Mouse (Mus musculus) monocyte, adult 5-6 weeks (primary cell): Measurements from ENCODE around the gene Nf1. TPM values are rescaled to one million over a fixed set of nuclear protein-coding genes. Genes with fewer than 3 reads are reported as not detected.
A peak's percentile ranks its signal among the peaks of the same experiment; 100 is the strongest.

Experiments used
- ATAC-seq: fragments of 153-309, 156-312 bp; replicated peaks from 2 replicates; pipeline ENCODE4 v1.8.0; 2017; ENCODE audit warnings: mild to moderate bottlenecking; ENCODE audit not compliant: low TSS enrichment, insufficient number of reproducible peaks, severe bottlenecking, poor library complexity, low FRiP score
- total RNA-seq: library from RNA; stranded (forward); fragments of 200-1000, 200-491, 200-594 nt; gene quantifications from 3 replicates; pipeline ENCODE4 v1.2.3, GENCODE M21; 2017

Gene Nf1
- total RNA-seq, 1 experiment from 2014 or later = 16.1 TPM

- ATAC-seq = no peak
Observed at GRCm38 (mm10) chr11:79552622-79553021, 213.1 kb downstream of the Nf1 start.

GRCm38 (mm10) chr11:79560536-79560935 lies 221.0 kb downstream of the Nf1 start:
- ATAC-seq = no peak

GRCm38 (mm10) chr11:79563493-79563892 lies 224.0 kb downstream of the Nf1 start:
- no peak for ATAC-seq

- no peak for ATAC-seq
Observed at GRCm38 (mm10) chr11:79566947-79567346, 227.5 kb downstream of the Nf1 start.

- ATAC-seq = no peak
Observed at GRCm38 (mm10) chr11:79568197-79568911, 228.9 kb downstream of the Nf1 start.

GRCm38 (mm10) chr11:79570319-79570718 lies 230.8 kb downstream of the Nf1 start:
- ATAC-seq = no peak

- ATAC-seq = peak; percentile 68; the same call in 1 of the 2 replicates
Observed at GRCm38 (mm10) chr11:79573836-79574235, 234.3 kb downstream of the Nf1 start.

- no peak for ATAC-seq
Observed at GRCm38 (mm10) chr11:79575383-79576073, 236.0 kb downstream of the Nf1 start.

- peak; percentile 88 for ATAC-seq
Observed at GRCm38 (mm10) chr11:79577741-79578140, 238.2 kb downstream of the Nf1 start.

GRCm38 (mm10) chr11:79580660-79581059 lies 241.2 kb downstream of the Nf1 start:
- no peak for ATAC-seq

GRCm38 (mm10) chr11:79581257-79581656 lies 241.8 kb downstream of the Nf1 start:
- no peak for ATAC-seq

- peak; percentile 81 for ATAC-seq
Observed at GRCm38 (mm10) chr11:79584191-79584590, 244.7 kb downstream of the Nf1 start.

GRCm38 (mm10) chr11:79589317-79590075 lies 250.0 kb downstream of the Nf1 start:
- ATAC-seq = no peak

GRCm38 (mm10) chr11:79590664-79591590 lies 251.4 kb downstream of the Nf1 start, which contains the start of gene Rab11fip4:
Rab11fip4 (plus strand) TSS chr11:79591212.
- no peak for ATAC-seq

GRCm38 (mm10) chr11:79591591-79591975 lies 252.1 kb downstream of the Nf1 start:
- ATAC-seq = no peak

GRCm38 (mm10) chr11:79593495-79593894 lies 254.0 kb downstream of the Nf1 start:
- no peak for ATAC-seq

GRCm38 (mm10) chr11:79610454-79610853 lies 271.0 kb downstream of the Nf1 start:
- no peak for ATAC-seq

- ATAC-seq = no peak
Observed at GRCm38 (mm10) chr11:79611011-79611666, 271.6 kb downstream of the Nf1 start.
